Mouse (Mus musculus) spleen, postnatal 10 days (tissue): Measurements from ENCODE around the gene Snrnp40.

Experiments used
- DNase-seq, 2 experiments: peaks; one replicate each; pipeline ENCODE4 v3.0.0; 2021 to 2022; ENCODE audit warnings: low spot score in 2 of 2

Snrnp40 gene

DNA sequence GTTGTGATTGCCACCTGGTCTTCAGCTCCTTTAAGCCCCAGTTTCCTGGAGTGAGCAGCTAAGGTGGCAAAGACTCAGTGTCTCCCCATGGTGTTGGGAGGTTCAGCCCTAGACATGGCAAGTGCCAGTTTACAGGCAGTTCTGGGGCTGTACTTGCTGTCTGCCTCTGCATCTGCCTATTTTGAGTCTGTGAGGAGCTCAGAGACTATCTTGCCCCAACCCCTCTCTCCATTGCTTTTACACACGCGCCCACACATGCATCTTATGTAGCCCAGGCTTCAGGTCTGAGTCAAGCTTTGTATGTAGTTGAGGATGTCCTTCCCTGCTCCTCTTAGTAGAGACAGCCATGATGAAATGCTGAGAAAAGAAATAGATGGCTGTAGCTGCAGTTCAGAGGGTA is 19.2 kb downstream of the Snrnp40 start:
- DNase-seq = no peak

DNA sequence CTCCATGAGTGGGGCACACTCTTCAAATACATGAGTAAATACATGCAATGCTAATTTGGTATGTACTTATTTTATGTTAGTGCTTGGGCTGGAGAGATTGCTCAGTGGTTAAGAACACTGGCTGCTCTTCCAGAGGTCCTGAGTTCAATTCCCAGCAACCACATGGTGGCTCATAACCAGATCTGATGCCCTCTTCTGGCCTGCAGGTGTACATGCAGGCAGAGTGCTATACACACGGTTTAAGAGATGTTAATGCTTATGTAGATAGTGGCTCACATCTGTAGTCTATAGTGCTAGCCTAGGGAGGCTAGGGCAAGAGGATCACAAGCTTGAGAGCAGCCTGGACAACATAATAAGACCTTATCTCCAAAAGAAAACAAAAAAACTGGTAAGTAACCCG is 20.5 kb downstream of the Snrnp40 start:
- DNase-seq = no peak

DNA sequence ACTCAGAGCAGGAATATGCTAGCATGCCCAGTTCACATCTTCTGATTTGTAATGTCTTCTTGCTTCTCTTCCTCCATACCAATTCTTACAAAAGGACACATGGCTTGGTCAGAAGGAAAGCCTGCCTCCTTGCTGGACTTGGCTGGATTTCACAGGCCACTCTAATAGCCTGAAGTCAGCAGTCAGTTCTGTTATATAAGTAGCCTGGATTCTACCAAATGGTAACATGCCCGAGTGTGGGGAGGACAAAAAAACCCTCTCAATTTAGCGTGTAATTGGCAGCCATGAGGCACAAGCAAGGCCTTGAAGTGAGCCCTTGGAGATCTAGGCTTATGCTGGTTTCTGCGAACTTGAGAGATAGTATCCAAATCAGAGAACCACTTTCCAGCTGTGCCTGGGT is 27.3 kb downstream of the Snrnp40 start:
- DNase-seq = no peak

DNA sequence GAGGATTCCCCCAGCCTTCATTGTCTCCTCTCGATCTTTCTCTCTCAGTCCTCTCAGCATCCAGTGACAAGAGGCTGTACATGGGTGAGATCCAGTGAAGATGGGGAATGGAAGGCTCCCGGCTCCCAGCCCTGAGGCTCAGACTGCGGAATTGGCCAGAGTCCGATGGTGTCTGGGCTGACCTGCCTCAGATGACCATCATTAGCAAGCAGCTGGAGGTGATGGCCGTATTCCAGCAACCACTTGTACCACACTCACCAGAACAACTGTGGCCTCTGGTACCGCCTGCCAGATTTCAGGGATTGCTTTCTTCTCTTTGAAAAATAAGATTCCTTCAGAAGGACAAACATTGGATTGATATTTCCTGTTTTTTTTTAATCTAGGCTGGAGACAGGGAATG is 29.6 kb downstream of the Snrnp40 start:
- DNase-seq = no peak

DNA sequence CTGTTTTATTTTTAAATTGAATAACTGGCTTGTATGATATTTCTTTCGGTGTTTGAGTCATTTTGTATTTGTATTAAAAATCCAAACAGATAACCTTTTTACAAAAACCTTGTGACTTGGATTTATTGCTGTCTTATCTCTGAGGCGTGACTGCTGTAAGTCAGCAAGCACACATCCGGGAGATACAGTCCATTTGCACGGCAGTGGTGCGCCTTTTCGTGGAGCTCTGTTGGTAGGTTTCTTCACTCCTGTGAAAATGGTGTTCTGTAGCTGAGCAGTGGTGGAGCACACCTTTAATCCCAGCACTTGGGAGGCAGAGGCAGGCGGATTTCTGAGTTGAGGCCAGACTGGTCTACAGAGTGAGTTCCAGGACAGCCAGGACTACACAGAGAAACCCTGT is 30.0 kb downstream of the Snrnp40 start:
- no peak for DNase-seq

DNA sequence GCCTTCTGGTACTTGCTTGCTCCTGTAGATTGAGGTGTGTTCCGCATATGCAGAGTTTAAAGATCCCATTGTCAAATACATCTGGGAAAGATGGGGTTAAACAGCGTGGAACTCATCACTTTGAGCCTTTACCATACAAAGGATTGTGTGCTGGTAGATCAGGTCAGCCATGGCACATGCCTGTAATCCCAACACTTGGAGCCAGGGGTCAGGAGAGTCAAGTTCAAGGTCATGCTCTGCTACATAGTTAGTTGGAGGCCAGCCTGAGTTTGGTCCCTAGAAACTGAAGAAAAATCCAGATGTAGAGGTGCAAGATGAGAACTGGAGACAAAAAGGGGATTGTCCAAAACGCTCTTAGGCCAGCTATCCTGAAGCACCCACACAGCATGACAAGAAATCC is 31.3 kb downstream of the Snrnp40 start:
- no peak for DNase-seq
